Mouse (Mus musculus) layer of hippocampus, adult 2 months (tissue): ENCODE measurements around the gene Med14. TPM values are rescaled to one million over a fixed set of nuclear protein-coding genes. Genes with fewer than 3 reads are reported as not detected.

Experiments
- DNase-seq, 2 experiments: peaks; one replicate each; pipeline ENCODE4 v3.0.0; 2022; ENCODE audit warnings: low spot score in 2 of 2
- H3K27ac ChIP-seq: fragments of 200-600 bp; 2 replicates; pipeline ENCODE4 v1.8.1; 2022
- H3K4me3 ChIP-seq: fragments of 200-600 bp; 2 replicates; pipeline ENCODE4 v1.8.1; 2022; ENCODE audit warnings: mild to moderate bottlenecking
- CTCF ChIP-seq: fragments of 200-600 bp; conservative IDR thresholded peaks from 2 replicates; pipeline ENCODE4 v1.8.1; 2022; ENCODE audit warnings: antibody characterized with exemption, mild to moderate bottlenecking, moderate library complexity
- total RNA-seq, 2 experiments: library from RNA; stranded (reverse); gene quantifications; 2 replicates each; pipeline ENCODE4 v1.2.3; 2021

Gene Med14
- total RNA-seq, 2 experiments from 2014 or later: 72.1 to 78.1 TPM

GRCm38 (mm10) chrX:12760501-12760900 lies 1.4 kb downstream of the Med14 start:
- DNase-seq: no peak
- peak overlapping the region; percentile 96 for H3K27ac ChIP-seq
- TF ChIP-seq CTCF: no peak
- H3K4me3 ChIP-seq: peak overlapping the region; percentile 67

GRCm38 (mm10) chrX:12759625-12760024 lies 2.2 kb downstream of the Med14 start:
- TF ChIP-seq CTCF: no peak
- Histone ChIP-seq H3K27ac (no peak overlapping the region), H3K4me3 (peak overlapping the region; percentile 67; the same call in 1 of the 2 replicates)
- DNase-seq: no peak

- TF ChIP-seq CTCF: no peak
- Histone ChIP-seq H3K4me3 (no peak overlapping the region), H3K27ac (no peak overlapping the region)
- no peak for DNase-seq
Observed at GRCm38 (mm10) chrX:12747886-12748285, 14.0 kb downstream of the Med14 start.

- no peak for DNase-seq
- no peak overlapping the region for H3K27ac ChIP-seq
- TF ChIP-seq CTCF: no peak
- H3K4me3 ChIP-seq: no peak overlapping the region
Observed at GRCm38 (mm10) chrX:12746729-12747128, 15.1 kb downstream of the Med14 start.

- DNase-seq: no peak
- no peak overlapping the region for H3K4me3 ChIP-seq
- no peak for TF ChIP-seq CTCF
- H3K27ac ChIP-seq: no peak overlapping the region
Observed at GRCm38 (mm10) chrX:12740396-12740795, 21.5 kb downstream of the Med14 start.

- Histone ChIP-seq H3K4me3 (no peak overlapping the region), H3K27ac (no peak overlapping the region)
- no peak for TF ChIP-seq CTCF
- no peak for DNase-seq
Observed at GRCm38 (mm10) chrX:12716036-12716435, 45.8 kb downstream of the Med14 start.

- Histone ChIP-seq H3K27ac (no peak overlapping the region), H3K4me3 (no peak overlapping the region)
- TF ChIP-seq CTCF: no peak
- DNase-seq: no peak
Observed at GRCm38 (mm10) chrX:12713796-12714195, 48.1 kb downstream of the Med14 start.

GRCm38 (mm10) chrX:12686910-12687309 lies 75.0 kb downstream of the Med14 start:
- TF ChIP-seq CTCF: no peak
- no peak overlapping the region for H3K27ac ChIP-seq
- no peak for DNase-seq
- H3K4me3 ChIP-seq: no peak overlapping the region

- H3K4me3 ChIP-seq: no peak overlapping the region
- DNase-seq: no peak
- TF ChIP-seq CTCF: no peak
- H3K27ac ChIP-seq: no peak overlapping the region
Observed at GRCm38 (mm10) chrX:12686071-12686470, 75.8 kb downstream of the Med14 start.

- peak; percentile 37 to 68 for DNase-seq
Observed at GRCm38 (mm10) chrX:12677396-12677795, 84.5 kb downstream of the Med14 start.

GRCm38 (mm10) chrX:12673054-12673775 lies 88.7 kb downstream of the Med14 start, which contains the start of gene 1810030O07Rik:
1810030O07Rik (minus strand) TSS chrX:12673668.
- Histone ChIP-seq H3K27ac (peak within 1 kb of the TSS; percentile 94), H3K4me3 (peak within 1 kb of the TSS; percentile 86)
- no peak for TF ChIP-seq CTCF
- DNase-seq: peak; percentile 85 to 93

More at GRCm38 (mm10) chrX:12677396-12677795, 84.5 kb downstream of the Med14 start:
- no peak overlapping the region for H3K27ac ChIP-seq
- peak; percentile 82 for TF ChIP-seq CTCF
- H3K4me3 ChIP-seq: no peak overlapping the region

GRCm38 (mm10) chrX:12653879-12654278 lies 108.0 kb downstream of the Med14 start:
- TF ChIP-seq CTCF: no peak
- Histone ChIP-seq H3K4me3 (no peak overlapping the region), H3K27ac (no peak overlapping the region)
- no peak for DNase-seq

GRCm38 (mm10) chrX:12651906-12652305 lies 110.0 kb downstream of the Med14 start:
- no peak overlapping the region for H3K27ac ChIP-seq
- DNase-seq: no peak
- H3K4me3 ChIP-seq: no peak overlapping the region
- TF ChIP-seq CTCF: no peak

- peak in 1 of 2 experiments; percentile 27 for DNase-seq
- Histone ChIP-seq H3K27ac (peak overlapping the region; percentile 71), H3K4me3 (no peak overlapping the region)
- peak; percentile 37 for TF ChIP-seq CTCF
Observed at GRCm38 (mm10) chrX:12645531-12646304, 116.2 kb downstream of the Med14 start.
